Mouse (Mus musculus): ENCODE measurements around the gene Mtnr1a.

GRCm38 (mm10) chr8:45093599-45093998 is 24.7 kb downstream of the Mtnr1a start:
- TF ChIP-seq POLR2A (IDR thresholded peaks at IDR 0.05; ENCODE audit: insufficient read length, low read depth) (no peak), USF1 (IDR thresholded peaks at IDR 0.05; ENCODE audit: low read depth) (no peak)

All from myocyte (in vitro differentiated cells).